Mouse (Mus musculus): Measurements from ENCODE around the gene Akr1c19.

GRCm38 (mm10) chr13:4270860-4271259 lies 42.4 kb downstream of the Akr1c19 start:
- TF ChIP-seq CTCF (IDR thresholded peaks at IDR 0.05 in 2 of 3, conservative IDR thresholded peaks at IDR 0.05 in 1 of 3; ENCODE audit: control insufficient read depth in 1 of 3, insufficient read depth in 1 of 3, low read depth in 2 of 3, low read length in 3 of 3, poor library complexity in 1 of 3, severe bottlenecking in 1 of 3) (no peak), RCOR1 (IDR thresholded peaks at IDR 0.05; ENCODE audit: low read depth, low read length) (no peak), ZNF384 (IDR thresholded peaks at IDR 0.05; ENCODE audit: low read depth, low read length) (no peak), NELFE (IDR thresholded peaks at IDR 0.05; ENCODE audit: low read depth, low read length) (no peak), POLR2A (IDR thresholded peaks at IDR 0.05; ENCODE audit: control insufficient read depth in 1 of 2, insufficient read depth in 1 of 2, low read depth in 1 of 2, low read length in 2 of 2, poor library complexity in 1 of 2) (no peak), NRF1 (IDR thresholded peaks at IDR 0.05; ENCODE audit: insufficient read depth, low read depth, low read length, poor library complexity, severe bottlenecking) (no peak), BHLHE40 (IDR thresholded peaks at IDR 0.05; ENCODE audit: borderline replicate concordance, low read depth, low read length) (no peak), MYC (IDR thresholded peaks at IDR 0.05; ENCODE audit: low read depth, low read length) (no peak)
